Mouse (Mus musculus): ENCODE results near the gene Gm9803. TPM values are rescaled to one million over a fixed set of nuclear protein-coding genes. Genes with fewer than 3 reads are reported as not detected.

Gm9803 gene
- polyA plus RNA-seq, 1 experiment from 2014 or later: 12.2 TPM

DNA sequence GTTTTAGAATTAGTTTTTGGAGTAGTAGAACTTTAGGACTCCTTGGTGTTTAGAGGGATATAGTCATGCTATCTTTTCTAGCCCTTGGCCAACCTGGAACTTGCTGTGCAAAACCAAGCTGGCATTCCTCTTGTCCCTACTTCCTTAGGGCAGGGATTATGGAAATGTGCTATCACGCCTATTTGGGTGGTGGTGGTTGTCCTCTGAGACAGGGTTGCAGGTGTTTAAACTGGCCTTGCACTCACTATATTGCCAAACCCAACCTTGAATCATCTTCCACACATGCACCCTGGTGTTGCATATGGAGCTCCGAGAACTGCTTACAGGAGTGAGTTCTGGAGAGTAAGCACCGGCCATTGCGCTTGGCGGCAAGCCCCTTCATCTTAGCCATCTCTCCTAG lies 41.9 kb upstream of the Gm9803 start:
- Histone ChIP-seq H3K27me3 (ENCODE audit: control insufficient read depth, insufficient read depth, low read length) (no peaks in the 10 kb centered on the region), H3K27ac (ENCODE audit: low read depth, low read length) (no peak overlapping the region)
- WGBS: 88% methylated on average over 5 of the region's 5 CpGs

DNA sequence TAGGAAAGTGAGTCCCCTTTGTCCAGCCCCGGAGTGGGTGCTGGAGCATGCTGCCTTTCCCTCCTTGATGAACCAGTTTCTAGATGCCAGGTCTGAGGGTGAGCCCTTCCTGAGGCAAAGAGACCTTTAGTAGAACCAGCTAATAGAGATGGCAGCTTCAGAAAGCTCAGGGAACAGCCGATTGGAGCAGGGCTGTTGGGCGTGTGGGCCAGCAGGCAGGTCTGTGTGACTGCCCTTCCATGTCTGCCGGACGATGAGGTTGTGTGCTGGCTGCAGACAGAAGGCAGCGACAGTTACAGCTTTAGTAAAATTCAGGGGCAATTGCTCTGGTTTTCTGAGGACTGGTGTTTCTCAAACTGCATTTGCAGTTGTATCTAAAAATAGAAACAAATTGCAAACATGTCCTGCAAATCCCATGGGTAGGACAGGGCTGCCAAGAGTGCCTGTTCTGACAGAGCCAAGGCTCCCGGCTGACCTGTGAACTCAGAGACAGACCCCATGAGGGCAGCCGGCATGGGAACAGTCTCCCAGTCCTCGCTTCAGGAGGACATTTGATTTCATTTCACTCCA lies 40.4 kb upstream of the Gm9803 start:
- ATAC-seq (replicated peaks; ENCODE audit: low FRiP score) (no peak), DNase-seq (ENCODE audit: low spot score) (no peak)
- no peak overlapping the region for H3K9ac ChIP-seq (ENCODE audit: low read length)
- H3K27ac ChIP-seq (ENCODE audit: low read depth, low read length): no peak overlapping the region; the same call in 1 of the 2 replicates
- WGBS: 65% methylated on average over 9 of the region's 9 CpGs
- peaks cover 22% of the 10 kb centered on the region; the same call in 1 of the 2 replicates for H3K4me1 ChIP-seq (replicated peaks; ENCODE audit: control insufficient read depth, insufficient read depth, low read length)
- H3K4me2 ChIP-seq (ENCODE audit: low read depth, low read length, severe bottlenecking): no peak overlapping the region
- H3K36me3 ChIP-seq (ENCODE audit: control insufficient read depth, insufficient read depth, low read length): no peaks in the 10 kb centered on the region
- H3K9me3 ChIP-seq (ENCODE audit: control insufficient read depth, low read length): no peaks in the 10 kb centered on the region
- H3K27me3 ChIP-seq (ENCODE audit: control insufficient read depth, insufficient read depth, low read length): no peaks in the 10 kb centered on the region
- no peak overlapping the region for H3K4me3 ChIP-seq (ENCODE audit: low read depth, low read length)

More for the DNA sequence above, 41.9 kb upstream of the Gm9803 start:
- peaks cover 25% of the 10 kb centered on the region; the same call in 1 of the 2 replicates for H3K4me1 ChIP-seq (replicated peaks; ENCODE audit: control insufficient read depth, insufficient read depth, low read length)
- no peaks in the 10 kb centered on the region for H3K9me3 ChIP-seq (ENCODE audit: control insufficient read depth, low read length)
- DNase-seq (ENCODE audit: low spot score) (no peak), ATAC-seq (replicated peaks; ENCODE audit: low FRiP score) (no peak)
- no peaks in the 10 kb centered on the region for H3K36me3 ChIP-seq (ENCODE audit: control insufficient read depth, insufficient read depth, low read length)
- H3K9ac ChIP-seq (ENCODE audit: low read length): no peak overlapping the region
- no peak overlapping the region for H3K4me3 ChIP-seq (ENCODE audit: low read depth, low read length)
- H3K4me2 ChIP-seq (ENCODE audit: low read depth, low read length, severe bottlenecking): no peak overlapping the region

GRCm38 (mm10) chr10:43485751-43486268 lies 38.1 kb upstream of the Gm9803 start:
- WGBS: 87% methylated on average over 6 of the region's 6 CpGs
- no peaks in the 10 kb centered on the region for H3K36me3 ChIP-seq (ENCODE audit: control insufficient read depth, insufficient read depth, low read length)
- H3K27me3 ChIP-seq (ENCODE audit: control insufficient read depth, insufficient read depth, low read length): no peaks in the 10 kb centered on the region
- H3K9me3 ChIP-seq (ENCODE audit: control insufficient read depth, low read length): no peaks in the 10 kb centered on the region
- H3K4me1 ChIP-seq (replicated peaks; ENCODE audit: control insufficient read depth, insufficient read depth, low read length): peaks cover 17% of the 10 kb centered on the region; the same call in 1 of the 2 replicates
- no peak overlapping the region for H3K4me3 ChIP-seq (ENCODE audit: low read depth, low read length)
- H3K9ac ChIP-seq (ENCODE audit: low read length): no peak overlapping the region
- H3K4me2 ChIP-seq (ENCODE audit: low read depth, low read length, severe bottlenecking): no peak overlapping the region
- H3K27ac ChIP-seq (ENCODE audit: low read depth, low read length): no peak overlapping the region
- ATAC-seq (replicated peaks; ENCODE audit: low FRiP score): no peak
- no peak for DNase-seq (ENCODE audit: low spot score)

- DNase-seq (ENCODE audit: low spot score): no peak
- no peak overlapping the region for H3K4me2 ChIP-seq (ENCODE audit: low read depth, low read length, severe bottlenecking)
- H3K27ac ChIP-seq (ENCODE audit: low read depth, low read length): no peak overlapping the region
- H3K9ac ChIP-seq (ENCODE audit: low read length): no peak overlapping the region
- H3K27me3 ChIP-seq (ENCODE audit: control insufficient read depth, insufficient read depth, low read length): no peaks in the 10 kb centered on the region
- H3K4me1 ChIP-seq (replicated peaks; ENCODE audit: control insufficient read depth, insufficient read depth, low read length): peaks cover 12% of the 10 kb centered on the region; the same call in 1 of the 2 replicates
- no peaks in the 10 kb centered on the region for H3K36me3 ChIP-seq (ENCODE audit: control insufficient read depth, insufficient read depth, low read length)
- ATAC-seq (replicated peaks; ENCODE audit: low FRiP score): no peak
- WGBS: 94% methylated on average over 3 of the region's 3 CpGs
- no peak overlapping the region for H3K4me3 ChIP-seq (ENCODE audit: low read depth, low read length)
- no peaks in the 10 kb centered on the region for H3K9me3 ChIP-seq (ENCODE audit: control insufficient read depth, low read length)
These were observed 36.4 kb upstream of the Gm9803 start for GRCm38 (mm10) chr10:43487441-43488010.

GRCm38 (mm10) chr10:43488258-43488657 lies 35.6 kb upstream of the Gm9803 start:
- Histone ChIP-seq H3K9me3 (ENCODE audit: control insufficient read depth, low read length) (no peaks in the 10 kb centered on the region), H3K36me3 (ENCODE audit: control insufficient read depth, insufficient read depth, low read length) (no peaks in the 10 kb centered on the region), H3K4me2 (ENCODE audit: low read depth, low read length, severe bottlenecking) (no peak overlapping the region), H3K27ac (ENCODE audit: low read depth, low read length) (no peak overlapping the region), H3K9ac (ENCODE audit: low read length) (no peak overlapping the region), H3K27me3 (ENCODE audit: control insufficient read depth, insufficient read depth, low read length) (no peaks in the 10 kb centered on the region), H3K4me1 (replicated peaks; ENCODE audit: control insufficient read depth, insufficient read depth, low read length) (peaks cover 5% of the 10 kb centered on the region; the same call in 1 of the 2 replicates), H3K4me3 (ENCODE audit: low read depth, low read length) (no peak overlapping the region)
- DNase-seq (ENCODE audit: low spot score): no peak
- ATAC-seq (replicated peaks; ENCODE audit: low FRiP score): no peak
- WGBS: 85% methylated on average over 4 of the region's 4 CpGs

GRCm38 (mm10) chr10:43489139-43489538 lies 34.7 kb upstream of the Gm9803 start:
- ATAC-seq (replicated peaks; ENCODE audit: low FRiP score) (no peak), DNase-seq (ENCODE audit: low spot score) (no peak)
- 92% methylated on average over 7 of the region's 7 CpGs for WGBS
- Histone ChIP-seq H3K27me3 (ENCODE audit: control insufficient read depth, insufficient read depth, low read length) (no peaks in the 10 kb centered on the region), H3K9ac (ENCODE audit: low read length) (no peak overlapping the region), H3K9me3 (ENCODE audit: control insufficient read depth, low read length) (no peaks in the 10 kb centered on the region), H3K27ac (ENCODE audit: low read depth, low read length) (no peak overlapping the region), H3K4me1 (replicated peaks; ENCODE audit: control insufficient read depth, insufficient read depth, low read length) (no peaks in the 10 kb centered on the region), H3K4me2 (ENCODE audit: low read depth, low read length, severe bottlenecking) (no peak overlapping the region), H3K36me3 (ENCODE audit: control insufficient read depth, insufficient read depth, low read length) (no peaks in the 10 kb centered on the region), H3K4me3 (ENCODE audit: low read depth, low read length) (no peak overlapping the region)

- H3K36me3 ChIP-seq (ENCODE audit: control insufficient read depth, insufficient read depth, low read length): no peaks in the 10 kb centered on the region
- H3K9ac ChIP-seq (ENCODE audit: low read length): no peak overlapping the region
- ATAC-seq (replicated peaks; ENCODE audit: low FRiP score) (no peak), DNase-seq (ENCODE audit: low spot score) (no peak)
- no peak overlapping the region for H3K4me2 ChIP-seq (ENCODE audit: low read depth, low read length, severe bottlenecking)
- no peaks in the 10 kb centered on the region for H3K4me1 ChIP-seq (replicated peaks; ENCODE audit: control insufficient read depth, insufficient read depth, low read length)
- no peaks in the 10 kb centered on the region for H3K27me3 ChIP-seq (ENCODE audit: control insufficient read depth, insufficient read depth, low read length)
- 64% methylated on average over 6 of the region's 6 CpGs for WGBS
- H3K4me3 ChIP-seq (ENCODE audit: low read depth, low read length): no peak overlapping the region
- no peak overlapping the region for H3K27ac ChIP-seq (ENCODE audit: low read depth, low read length)
- no peaks in the 10 kb centered on the region for H3K9me3 ChIP-seq (ENCODE audit: control insufficient read depth, low read length)
These were observed 34.3 kb upstream of the Gm9803 start for GRCm38 (mm10) chr10:43489550-43489949.

DNA sequence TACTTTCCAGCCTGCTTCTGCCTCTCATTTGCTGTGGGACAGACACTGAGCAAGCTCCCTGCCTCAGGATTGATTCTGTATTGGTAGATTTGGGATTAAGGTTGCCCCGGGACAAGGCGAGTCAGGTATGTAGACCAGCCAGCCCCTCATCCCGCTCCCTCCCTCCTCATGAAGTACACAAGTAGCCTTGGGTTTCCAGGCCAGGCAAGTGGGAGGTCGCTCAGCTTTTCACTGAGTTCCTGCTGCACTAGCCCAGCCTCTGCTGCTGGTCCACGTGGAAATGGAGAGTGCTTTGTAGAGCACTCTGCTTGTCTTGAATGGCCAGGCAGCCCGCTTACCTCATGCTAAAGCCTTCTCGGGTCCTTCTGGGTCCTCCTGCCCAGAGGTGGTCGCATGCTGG lies 33.9 kb upstream of the Gm9803 start:
- H3K4me1 ChIP-seq (replicated peaks; ENCODE audit: control insufficient read depth, insufficient read depth, low read length): no peaks in the 10 kb centered on the region
- H3K4me3 ChIP-seq (ENCODE audit: low read depth, low read length): no peak overlapping the region
- H3K9ac ChIP-seq (ENCODE audit: low read length): no peak overlapping the region
- WGBS: 78% methylated on average over 8 of the region's 8 CpGs
- H3K27ac ChIP-seq (ENCODE audit: low read depth, low read length): no peak overlapping the region
- no peak for ATAC-seq (replicated peaks; ENCODE audit: low FRiP score)
- no peaks in the 10 kb centered on the region for H3K27me3 ChIP-seq (ENCODE audit: control insufficient read depth, insufficient read depth, low read length)
- H3K36me3 ChIP-seq (ENCODE audit: control insufficient read depth, insufficient read depth, low read length): peaks cover under 1% of the 10 kb centered on the region
- H3K4me2 ChIP-seq (ENCODE audit: low read depth, low read length, severe bottlenecking): no peak overlapping the region
- no peaks in the 10 kb centered on the region for H3K9me3 ChIP-seq (ENCODE audit: control insufficient read depth, low read length)
- no peak for DNase-seq (ENCODE audit: low spot score)

DNA sequence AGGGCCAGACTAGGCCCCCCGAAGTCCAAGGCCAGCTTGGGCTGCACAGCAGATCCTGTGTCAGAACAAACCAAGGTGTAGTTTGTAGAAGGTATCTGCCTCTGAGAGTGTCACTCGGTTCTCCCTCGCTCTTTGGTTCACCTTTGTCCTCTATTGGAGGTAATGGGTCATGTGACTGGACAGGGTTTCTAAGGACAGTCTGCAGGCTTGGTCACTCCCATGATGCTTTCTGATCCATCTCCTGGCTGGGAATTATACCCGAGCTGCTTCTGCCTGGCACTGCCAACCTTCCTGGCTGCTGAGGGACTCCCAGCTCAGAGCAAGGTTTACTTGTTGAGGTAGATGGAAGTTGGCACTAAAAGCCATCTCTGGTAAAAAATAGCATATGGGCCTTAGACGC lies 33.0 kb upstream of the Gm9803 start:
- WGBS: 91% methylated on average over 5 of the region's 5 CpGs
- no peaks in the 10 kb centered on the region for H3K4me1 ChIP-seq (replicated peaks; ENCODE audit: control insufficient read depth, insufficient read depth, low read length)

More for the DNA sequence above, 33.0 kb upstream of the Gm9803 start:
- ATAC-seq (replicated peaks; ENCODE audit: low FRiP score): no peak
- no peaks in the 10 kb centered on the region for H3K9me3 ChIP-seq (ENCODE audit: control insufficient read depth, low read length)
- DNase-seq (ENCODE audit: low spot score): no peak
- H3K27ac ChIP-seq (ENCODE audit: low read depth, low read length): no peak overlapping the region
- no peak overlapping the region for H3K4me3 ChIP-seq (ENCODE audit: low read depth, low read length)
- H3K27me3 ChIP-seq (ENCODE audit: control insufficient read depth, insufficient read depth, low read length): no peaks in the 10 kb centered on the region
- no peak overlapping the region for H3K4me2 ChIP-seq (ENCODE audit: low read depth, low read length, severe bottlenecking)
- H3K9ac ChIP-seq (ENCODE audit: low read length): no peak overlapping the region
- H3K36me3 ChIP-seq (ENCODE audit: control insufficient read depth, insufficient read depth, low read length): peaks cover 3% of the 10 kb centered on the region
